Mouse (Mus musculus) myocyte (in vitro differentiated cells): ENCODE measurements around the gene Ttyh1. TPM values are rescaled to one million over a fixed set of nuclear protein-coding genes. Genes with fewer than 3 reads are reported as not detected.
A peak's percentile ranks its signal among the peaks of the same experiment; 100 is the strongest.

Experiments
- H3K27me3 ChIP-seq: one replicate; pipeline ENCODE4 v1.6.1; 2011; ENCODE audit not compliant: control insufficient read depth, insufficient read depth, insufficient read length
- H3K36me3 ChIP-seq: one replicate; pipeline ENCODE4 v1.6.1; 2011; ENCODE audit not compliant: control insufficient read depth, insufficient read depth
- H3K4me2 ChIP-seq: one replicate; pipeline ENCODE4 v1.6.1; 2011; ENCODE audit warnings: low read depth, control low read depth
- H3K4me3 ChIP-seq: one replicate; pipeline ENCODE4 v1.5.1; 2011; ENCODE audit warnings: mild to moderate bottlenecking, control low read depth, moderate library complexity
- H3K79me2 ChIP-seq: one replicate; pipeline ENCODE4 v1.6.1; 2011; ENCODE audit not compliant: control insufficient read depth, insufficient read depth
- H3ac ChIP-seq: one replicate; pipeline ENCODE4 v1.6.1; 2011; ENCODE audit not compliant: control insufficient read depth, insufficient read length
- CEBPB ChIP-seq: IDR thresholded peaks from 2 replicates; pipeline ENCODE4 v1.6.1; 2011; ENCODE audit warnings: mild to moderate bottlenecking, moderate library complexity; ENCODE audit not compliant: poor library complexity, insufficient read depth, severe bottlenecking
- E2F4 ChIP-seq: IDR thresholded peaks from one replicate; pipeline ENCODE4 v1.6.1; 2011; ENCODE audit warnings: mild to moderate bottlenecking, control low read depth, moderate library complexity; ENCODE audit not compliant: insufficient read depth
- MAX ChIP-seq: IDR thresholded peaks from one replicate; pipeline ENCODE4 v1.6.1; 2011; ENCODE audit warnings: low read depth, mild to moderate bottlenecking, control low read depth
- MYOD1 ChIP-seq, 3 experiments: IDR thresholded peaks; one replicate each; pipeline ENCODE4 v1.6.1; 2011; ENCODE audit warnings: control low read depth in 2 of 3, low read depth in 2 of 3, mild to moderate bottlenecking in 2 of 3, moderate library complexity in 1 of 3; ENCODE audit not compliant: insufficient read length in 2 of 3, control insufficient read depth in 1 of 3
- MYOG ChIP-seq, 3 experiments: IDR thresholded peaks; one replicate each; pipeline ENCODE4 v1.6.1; 2011; ENCODE audit warnings: control low read depth in 2 of 3, low read depth in 2 of 3, mild to moderate bottlenecking in 2 of 3; ENCODE audit not compliant: insufficient read length in 2 of 3, control insufficient read depth in 1 of 3, insufficient read depth in 1 of 3
- POLR2A ChIP-seq: IDR thresholded peaks from one replicate; pipeline ENCODE4 v1.6.1; 2011; ENCODE audit warnings: low read depth, mild to moderate bottlenecking, control low read depth, moderate library complexity; ENCODE audit not compliant: insufficient read length
- POLR2AphosphoS2 ChIP-seq: IDR thresholded peaks from one replicate; pipeline ENCODE4 v1.6.1; 2011; ENCODE audit warnings: low read depth, control low read depth; ENCODE audit not compliant: insufficient read length
- REST ChIP-seq: IDR thresholded peaks from one replicate; pipeline ENCODE4 v1.6.1; 2011; ENCODE audit warnings: mild to moderate bottlenecking, control low read depth, moderate library complexity; ENCODE audit not compliant: insufficient read depth, insufficient read length
- SRF ChIP-seq: IDR thresholded peaks from one replicate; pipeline ENCODE4 v1.6.1; 2011; ENCODE audit warnings: low read depth; ENCODE audit not compliant: control insufficient read depth, insufficient read length
- TCF12 ChIP-seq: IDR thresholded peaks from one replicate; pipeline ENCODE4 v1.6.1; 2011; ENCODE audit warnings: mild to moderate bottlenecking, control low read depth; ENCODE audit not compliant: poor library complexity, insufficient read depth, severe bottlenecking
- TCF3 ChIP-seq: IDR thresholded peaks from one replicate; pipeline ENCODE4 v1.6.1; 2011; ENCODE audit warnings: low read depth, control low read depth; ENCODE audit not compliant: insufficient read length
- USF1 ChIP-seq: IDR thresholded peaks from one replicate; pipeline ENCODE4 v1.6.1; 2011; ENCODE audit warnings: low read depth, mild to moderate bottlenecking, control low read depth, moderate library complexity
- polyA plus RNA-seq: library from polyadenylated mRNA; unstranded; fragments of >200 nt; fragmentation: generic; extraction: Trizol; gene quantifications from one replicate; pipeline ENCODE4 v1.2.1, GENCODE M21; 2012; ENCODE audit warnings: missing spikeins

The Ttyh1 gene
- polyA plus RNA-seq, 1 experiment: 0.10 TPM

GRCm38 (mm10) chr7:4144766-4145551, 25.8 kb downstream of the Ttyh1 start:
- Histone ChIP-seq H3K4me3 (no peak overlapping the region), H3K79me2 (peaks cover 3% of the 10 kb centered on the region), H3K4me2 (no peak overlapping the region), H3K36me3 (peaks cover 38% of the 10 kb centered on the region), H3K27me3 (no peaks in the 10 kb centered on the region), H3ac (no peak overlapping the region)
- TF ChIP-seq TCF3 (no peak), POLR2AphosphoS2 (peak; percentile 81)

- no peak overlapping the region for H3K4me3 ChIP-seq
- H3K27me3 ChIP-seq: no peaks in the 10 kb centered on the region
Observed at GRCm38 (mm10) chr7:4145552-4146190, 26.5 kb downstream of the Ttyh1 start.

GRCm38 (mm10) chr7:4146241-4147180, 27.3 kb downstream of the Ttyh1 start:
- no peak overlapping the region for H3K4me2 ChIP-seq
- TF ChIP-seq TCF12: no peak
- TF ChIP-seq MYOD1 (IDR thresholded peaks at IDR 0.05; ENCODE audit: control insufficient read depth in 1 of 3, insufficient read length in 2 of 3, low read depth in 2 of 3): no peak
- no peak for TF ChIP-seq MAX
- TF ChIP-seq CEBPB: no peak
- no peak for TF ChIP-seq REST
- TF ChIP-seq USF1: no peak
- TF ChIP-seq MYOG (IDR thresholded peaks at IDR 0.05; ENCODE audit: control insufficient read depth in 1 of 3, insufficient read depth in 1 of 3, insufficient read length in 2 of 3, low read depth in 2 of 3): no peak
- TF ChIP-seq E2F4: no peak
- TF ChIP-seq SRF: no peak
- no peak for TF ChIP-seq POLR2AphosphoS2
- TF ChIP-seq POLR2A: no peak
- no peak for TF ChIP-seq TCF3
- H3K4me3 ChIP-seq: no peak overlapping the region
- H3K27me3 ChIP-seq: no peaks in the 10 kb centered on the region
- H3K79me2 ChIP-seq: no peaks in the 10 kb centered on the region
- H3ac ChIP-seq: no peak overlapping the region
- peaks cover 27% of the 10 kb centered on the region for H3K36me3 ChIP-seq

More at GRCm38 (mm10) chr7:4145552-4146190, 26.5 kb downstream of the Ttyh1 start:
- H3K4me2 ChIP-seq: no peak overlapping the region
- H3K36me3 ChIP-seq: peaks cover 31% of the 10 kb centered on the region
- TF ChIP-seq SRF (no peak), USF1 (no peak), CEBPB (no peak), REST (no peak), MYOG (IDR thresholded peaks at IDR 0.05; ENCODE audit: control insufficient read depth in 1 of 3, insufficient read depth in 1 of 3, insufficient read length in 2 of 3, low read depth in 2 of 3) (no peak), POLR2AphosphoS2 (no peak), E2F4 (no peak), POLR2A (no peak), TCF3 (no peak), MYOD1 (IDR thresholded peaks at IDR 0.05; ENCODE audit: control insufficient read depth in 1 of 3, insufficient read length in 2 of 3, low read depth in 2 of 3) (no peak), MAX (no peak), TCF12 (no peak)
- no peaks in the 10 kb centered on the region for H3K79me2 ChIP-seq
- no peak overlapping the region for H3ac ChIP-seq

GRCm38 (mm10) chr7:4147371-4147770, 28.2 kb downstream of the Ttyh1 start:
- Histone ChIP-seq H3K4me2 (no peak overlapping the region), H3K27me3 (no peaks in the 10 kb centered on the region), H3K4me3 (no peak overlapping the region), H3ac (no peak overlapping the region), H3K79me2 (no peaks in the 10 kb centered on the region), H3K36me3 (peaks cover 21% of the 10 kb centered on the region)
- TF ChIP-seq REST: no peak
- TF ChIP-seq POLR2AphosphoS2: peak; percentile 77
- TF ChIP-seq POLR2A: peak; percentile 22
- TF ChIP-seq CEBPB: no peak

GRCm38 (mm10) chr7:4147836-4148235, 28.6 kb downstream of the Ttyh1 start:
- Histone ChIP-seq H3K4me2 (peak overlapping the region; percentile 73), H3K4me3 (no peak overlapping the region), H3K27me3 (no peaks in the 10 kb centered on the region), H3K36me3 (peaks cover 17% of the 10 kb centered on the region), H3ac (peak overlapping the region; percentile 58), H3K79me2 (no peaks in the 10 kb centered on the region)
- TF ChIP-seq REST (no peak), MAX (no peak), POLR2A (no peak), MYOD1 (IDR thresholded peaks at IDR 0.05; ENCODE audit: control insufficient read depth in 1 of 3, insufficient read length in 2 of 3, low read depth in 2 of 3) (no peak), E2F4 (no peak), TCF12 (no peak), MYOG (IDR thresholded peaks at IDR 0.05; ENCODE audit: control insufficient read depth in 1 of 3, insufficient read depth in 1 of 3, insufficient read length in 2 of 3, low read depth in 2 of 3) (no peak), POLR2AphosphoS2 (no peak), TCF3 (no peak), SRF (no peak), CEBPB (no peak), USF1 (no peak)
